Mouse (Mus musculus) embryo, embryonic 9.5 days (tissue): ENCODE results near the gene Slc51a.

Experiments
- DNase-seq: peaks from one replicate; pipeline ENCODE4 v3.0.0-alpha.2; 2017; ENCODE audit errors: extremely low spot score

Slc51a gene

DNA sequence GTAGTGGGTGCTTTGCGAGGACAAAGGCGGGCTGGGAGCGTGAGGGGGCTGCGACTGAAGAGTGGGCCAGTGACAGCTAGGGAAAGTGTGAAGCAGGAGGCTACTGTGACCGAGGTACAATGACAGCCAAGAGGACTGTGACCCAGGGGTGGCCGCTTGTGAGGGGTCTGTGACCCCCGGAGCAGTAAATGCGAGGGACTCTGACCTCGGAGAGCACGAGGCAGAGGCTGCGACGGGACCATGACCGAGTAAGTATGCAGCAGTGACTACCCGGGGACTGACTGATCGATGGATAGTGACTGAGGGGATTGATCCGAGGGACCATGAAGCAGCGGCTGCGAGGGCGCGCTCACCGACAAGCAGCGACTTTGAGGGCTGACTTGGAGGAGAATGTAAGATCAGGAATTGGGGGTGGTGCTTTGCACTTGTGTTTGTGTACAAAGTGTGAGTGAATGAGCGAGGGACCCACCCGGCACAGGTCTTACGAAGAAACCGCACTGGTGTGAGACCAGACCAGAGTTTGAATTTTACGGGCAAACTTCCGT, 56.6 kb downstream of the Slc51a start:
- DNase-seq = no peak

DNA sequence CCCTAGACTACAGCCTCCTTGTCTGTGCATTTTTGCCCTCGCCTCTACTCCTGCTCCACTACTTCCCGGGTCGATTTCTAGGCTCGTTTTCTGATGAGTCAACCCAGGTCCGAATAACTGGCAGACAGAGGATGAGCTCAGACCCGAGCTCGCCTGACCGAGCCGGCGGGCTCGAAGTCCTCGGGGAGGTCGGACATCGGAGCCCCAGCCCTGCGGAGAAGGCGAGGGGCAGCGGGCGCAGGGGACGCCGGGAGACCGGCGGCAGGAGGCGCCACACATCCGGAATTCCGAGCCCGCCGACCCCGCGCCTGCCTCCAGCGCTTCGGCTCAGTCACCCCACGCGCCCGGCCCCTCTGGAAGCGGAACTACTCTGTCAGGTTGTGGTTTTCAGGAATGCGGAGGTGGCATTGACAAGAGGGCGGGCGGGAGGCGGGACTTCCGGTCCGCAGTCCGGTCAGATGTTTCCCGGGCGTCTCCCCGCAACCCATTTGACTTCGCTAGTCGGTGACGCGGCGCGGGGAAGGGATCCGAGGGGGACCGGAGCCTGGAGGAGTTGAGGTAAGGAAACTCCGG, 57.1 kb downstream of the Slc51a start, which contains the start of gene Pcyt1a:
Pcyt1a (plus strand) TSS at position 448 of the 573 bp plus-strand sequence.
- DNase-seq = peak; percentile 94

DNA sequence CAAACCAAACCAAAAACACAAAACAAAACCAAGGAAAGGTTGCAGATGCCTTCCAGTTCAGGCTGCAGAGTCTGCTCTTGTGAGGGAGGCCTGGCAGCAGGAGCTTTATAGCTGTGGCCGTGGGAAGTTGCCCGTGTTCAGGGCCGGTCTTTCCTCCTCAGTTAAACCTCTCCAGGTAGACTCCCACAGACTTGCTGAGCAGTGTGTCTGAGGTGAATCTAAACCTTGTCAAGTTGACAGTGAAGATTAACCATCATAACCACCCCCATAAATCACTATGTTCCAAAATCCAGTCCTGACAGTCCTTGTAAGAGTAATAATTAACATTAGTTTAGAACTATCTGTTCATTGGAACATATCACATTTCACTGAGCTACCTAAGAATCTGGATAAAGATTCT, 60.2 kb downstream of the Slc51a start:
- no peak for DNase-seq
